Mouse (Mus musculus) left cerebral cortex, adult 18-20 months (tissue): ENCODE results near the gene Cnih1. TPM values are rescaled to one million over a fixed set of nuclear protein-coding genes. Genes with fewer than 3 reads are reported as not detected.
"Not testable (repeated sequence)": the region's sequence is repeated elsewhere in the genome, so short reads cannot be mapped to it uniquely, and the experiment has no call there.

Source experiments
- DNase-seq, 2 experiments: peaks; one replicate each; pipeline ENCODE4 v3.0.0; 2021 to 2022; ENCODE audit warnings: low spot score in 2 of 2, mixed read lengths in 1 of 2
- long read RNA-seq, 2 experiments: library from polyadenylated mRNA; stranded (forward); transcript quantifications; one replicate each; pipeline ENCODE4 v2.0.0; 2021
- total RNA-seq, 2 experiments: library from RNA; stranded (reverse); gene quantifications; 2 replicates each; pipeline ENCODE4 v1.2.3; 2021

The Cnih1 gene
- 10 to 100 TPM; 88.2 to 91.3 TPM for total RNA-seq
- long read RNA-seq, experiment 1, transcript Cnih1-201 (5 exons, 1,538 nt): major isoform, 88 of 132 reads
- long read RNA-seq, experiment 1, transcript Cnih1-202 (6 exons, 789 nt): minor isoform, 35 of 132 reads
- long read RNA-seq, experiment 1, partial matches to known transcripts: 0 of 132 reads
- long read RNA-seq, experiment 1, other reads (novel, unspliced or antisense): 9 of 132 reads
- long read RNA-seq, experiment 2, transcript Cnih1-201 (5 exons, 1,538 nt): major isoform, 80 of 120 reads
- long read RNA-seq, experiment 2, transcript Cnih1-202 (6 exons, 789 nt): minor isoform, 32 of 120 reads
- long read RNA-seq, experiment 2, partial matches to known transcripts: 2 of 120 reads
- long read RNA-seq, experiment 2, other reads (novel, unspliced or antisense): 6 of 120 reads

- peak; percentile 87 to 95 for DNase-seq
Observed at GRCm38 (mm10) chr14:46787787-46788504, at the start of gene Cnih1. Gene Cnih1 (minus strand): TSS chr14:46788411.

GRCm38 (mm10) chr14:46832354-46833272 is 44.4 kb upstream of the Cnih1 start:
- DNase-seq: peak; percentile 9 to 27

- peak; percentile 93 to 96 for DNase-seq
Observed at GRCm38 (mm10) chr14:46831837-46832333, 43.7 kb upstream of the Cnih1 start, which contains the start of gene Cgrrf1. Gene Cgrrf1 (plus strand): TSS chr14:46832125.

- DNase-seq: no peak
Observed at GRCm38 (mm10) chr14:46831295-46831694, 43.1 kb upstream of the Cnih1 start.

- no peak for DNase-seq
Observed at GRCm38 (mm10) chr14:46827430-46827829, 39.2 kb upstream of the Cnih1 start.

GRCm38 (mm10) chr14:46823996-46824395 is 35.8 kb upstream of the Cnih1 start:
- no peak for DNase-seq

GRCm38 (mm10) chr14:46821873-46822716 is 33.9 kb upstream of the Cnih1 start, which contains the start of gene Gmfb:
Gene Gmfb (minus strand): TSS chr14:46822242.
- peak; percentile 97 to 98 for DNase-seq

GRCm38 (mm10) chr14:46821271-46821872 is 33.2 kb upstream of the Cnih1 start:
- no peak for DNase-seq

- not testable (repeated sequence) for DNase-seq
Observed at GRCm38 (mm10) chr14:46819961-46820360, 31.8 kb upstream of the Cnih1 start.

- DNase-seq: no peak
Observed at GRCm38 (mm10) chr14:46818743-46819142, 30.5 kb upstream of the Cnih1 start.

- no peak for DNase-seq
Observed at GRCm38 (mm10) chr14:46816916-46817622, 28.9 kb upstream of the Cnih1 start.

- DNase-seq: no peak
Observed at GRCm38 (mm10) chr14:46815640-46816039, 27.4 kb upstream of the Cnih1 start.

- no peak for DNase-seq
Observed at GRCm38 (mm10) chr14:46807927-46808326, 19.7 kb upstream of the Cnih1 start.

- DNase-seq: no peak
Observed at GRCm38 (mm10) chr14:46806186-46806585, 18.0 kb upstream of the Cnih1 start.

- no peak for DNase-seq
Observed at GRCm38 (mm10) chr14:46803791-46804190, 15.6 kb upstream of the Cnih1 start.

GRCm38 (mm10) chr14:46803259-46803658 is 15.0 kb upstream of the Cnih1 start:
- DNase-seq: no peak

- no peak for DNase-seq
Observed at GRCm38 (mm10) chr14:46800684-46801345, 12.6 kb upstream of the Cnih1 start.

- DNase-seq: no peak
Observed at GRCm38 (mm10) chr14:46794157-46794556, 5.9 kb upstream of the Cnih1 start.
